Mouse (Mus musculus) layer of hippocampus, postnatal 14 days (tissue): Measurements from ENCODE around the gene Rtraf. TPM values are rescaled to one million over a fixed set of nuclear protein-coding genes. Genes with fewer than 3 reads are reported as not detected.

ENCODE experiments used
- total RNA-seq, 2 experiments: library from RNA; stranded (reverse); gene quantifications; 2 replicates each; pipeline ENCODE4 v1.2.3; 2021

Gene Rtraf
- total RNA-seq, 2 experiments from 2014 or later = 55.6 to 59.1 TPM

Other genes starting within 250 kb of the Rtraf start
- 1 to 10 TPM; 7.1 to 8.3 TPM for gene Gm2237, start 238.7 kb downstream of the Rtraf start, total RNA-seq
- gene Gm5458, start 221.2 kb downstream of the Rtraf start, total RNA-seq = not detected
- gene Nid2, start 72.6 kb downstream of the Rtraf start, total RNA-seq = 10 to 100 TPM in 1 of 2 experiments, 1 to 10 TPM in 1; 8.6 to 17.2 TPM
- 100 to 1,000 TPM; 384 to 437 TPM for gene Gng2, start 153.8 kb upstream of the Rtraf start, total RNA-seq